Mouse (Mus musculus) large intestine, adult 2 months (tissue): ENCODE data around the gene Fyb2. TPM values are rescaled to one million over a fixed set of nuclear protein-coding genes. Genes with fewer than 3 reads are reported as not detected.
A peak's percentile ranks its signal among the peaks of the same experiment; 100 is the strongest.
"Not testable (repeated sequence)": the region's sequence is repeated elsewhere in the genome, so short reads cannot be mapped to it uniquely, and the experiment has no call there.

Experiments used
- DNase-seq: peaks from one replicate; pipeline ENCODE4 v3.0.0-alpha.2; 2012; ENCODE audit warnings: low read depth, low spot score
- WGBS: fragments of 180-500 bp; shearing (Covaris S2); methylation state at CpG from one replicate; pipeline ENCODE4 v1.1.7; 2018; 5-methylcytosine and 5-hydroxymethylcytosine counted together
- polyA plus RNA-seq: library from polyadenylated mRNA; depleted of rRNA; stranded (reverse); fragments of >200 nt; gene quantifications from 2 replicates; pipeline ENCODE4 v1.2.3, GENCODE M21; 2012; rRNA removed

The Fyb2 gene
- polyA plus RNA-seq, 1 experiment: 1.3 TPM

- 81% methylated on average over 1 of the region's 1 CpGs for WGBS
- no peak for DNase-seq
Measured at GRCm38 (mm10) chr4:105001736-105002135, 88.5 kb downstream of the Fyb2 start.

DNA sequence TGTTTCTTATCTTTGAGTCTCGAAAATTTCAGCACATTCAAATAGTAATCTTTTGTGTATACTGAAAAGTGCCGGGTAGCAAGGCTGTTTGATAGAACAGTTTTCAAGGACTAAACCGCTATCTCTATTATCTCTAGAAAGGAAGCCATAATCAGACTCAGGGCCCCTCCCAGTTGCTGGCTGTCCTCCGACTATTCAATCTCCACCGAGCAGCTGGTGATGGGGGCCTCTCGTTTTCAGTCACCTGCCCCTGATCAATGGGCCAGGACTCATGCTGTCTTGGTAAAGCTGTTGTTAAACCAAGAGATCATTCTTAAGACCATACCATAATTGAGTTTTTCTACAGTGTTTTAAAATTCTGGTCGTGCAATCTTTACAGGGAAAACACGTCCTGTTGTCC, 90.9 kb downstream of the Fyb2 start:
- 62% methylated on average over 8 of the region's 8 CpGs for WGBS
- no peak for DNase-seq

- DNase-seq: not testable (repeated sequence)
- WGBS: 82% methylated on average over 12 of the region's 12 CpGs
Measured at GRCm38 (mm10) chr4:105004649-105005048, 91.4 kb downstream of the Fyb2 start.

DNA sequence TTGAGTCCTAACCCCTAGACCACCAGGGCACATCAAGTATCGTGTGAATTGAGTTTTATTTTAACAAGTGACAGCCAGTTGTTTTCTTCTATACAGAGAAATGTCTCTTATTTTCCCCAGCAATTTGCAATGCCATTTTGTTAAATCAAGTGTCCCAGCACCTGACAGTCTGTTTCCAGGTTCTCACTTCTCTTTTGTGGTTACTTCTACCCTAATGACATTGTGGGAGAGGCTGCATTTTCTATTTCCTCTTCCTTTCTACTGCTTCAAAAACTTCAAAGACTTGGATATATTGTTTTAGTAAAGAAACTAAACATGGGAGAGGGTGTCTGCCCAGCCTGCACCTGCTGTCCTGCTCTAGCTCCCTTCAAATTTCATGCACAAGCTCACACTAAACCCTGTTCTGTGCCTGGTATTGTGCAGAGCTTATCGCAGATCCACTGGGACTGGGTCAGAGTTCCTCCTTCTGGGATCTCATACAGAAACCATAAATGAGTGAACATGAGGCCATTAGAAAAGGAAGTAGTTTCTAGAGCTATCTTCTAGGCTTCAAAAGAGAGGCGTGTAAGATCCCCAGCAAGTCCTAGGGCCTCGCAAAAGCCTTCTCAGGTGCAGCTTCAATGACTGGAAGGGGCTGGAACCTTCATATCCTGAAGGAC, 94.2 kb downstream of the Fyb2 start:
- no peak for DNase-seq
- WGBS: 43% methylated on average over 4 of the region's 4 CpGs

GRCm38 (mm10) chr4:105013718-105014117, 100.5 kb downstream of the Fyb2 start:
- 90% methylated on average over 7 of the region's 7 CpGs for WGBS
- DNase-seq: no peak

DNA sequence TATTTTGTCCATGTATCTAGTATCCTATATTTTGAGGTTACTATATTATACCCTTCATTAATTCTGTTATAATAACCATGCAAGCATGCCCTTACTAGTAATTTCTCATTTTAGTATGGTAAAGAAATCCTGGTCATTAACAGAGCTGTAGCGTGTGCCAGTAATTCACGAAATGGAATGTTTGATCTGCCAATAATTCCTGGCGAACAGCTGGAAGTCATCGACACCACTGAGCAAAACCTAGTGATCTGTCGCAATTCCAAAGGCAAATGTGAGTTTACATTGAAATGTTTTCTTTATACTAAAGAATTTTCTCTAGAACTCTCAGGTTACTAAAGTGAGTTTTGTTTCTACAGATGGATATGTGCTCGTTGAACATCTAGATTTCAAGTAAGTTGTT, 102.2 kb downstream of the Fyb2 start:
- no peak for DNase-seq
- 77% methylated on average over 6 of the region's 6 CpGs for WGBS

DNA sequence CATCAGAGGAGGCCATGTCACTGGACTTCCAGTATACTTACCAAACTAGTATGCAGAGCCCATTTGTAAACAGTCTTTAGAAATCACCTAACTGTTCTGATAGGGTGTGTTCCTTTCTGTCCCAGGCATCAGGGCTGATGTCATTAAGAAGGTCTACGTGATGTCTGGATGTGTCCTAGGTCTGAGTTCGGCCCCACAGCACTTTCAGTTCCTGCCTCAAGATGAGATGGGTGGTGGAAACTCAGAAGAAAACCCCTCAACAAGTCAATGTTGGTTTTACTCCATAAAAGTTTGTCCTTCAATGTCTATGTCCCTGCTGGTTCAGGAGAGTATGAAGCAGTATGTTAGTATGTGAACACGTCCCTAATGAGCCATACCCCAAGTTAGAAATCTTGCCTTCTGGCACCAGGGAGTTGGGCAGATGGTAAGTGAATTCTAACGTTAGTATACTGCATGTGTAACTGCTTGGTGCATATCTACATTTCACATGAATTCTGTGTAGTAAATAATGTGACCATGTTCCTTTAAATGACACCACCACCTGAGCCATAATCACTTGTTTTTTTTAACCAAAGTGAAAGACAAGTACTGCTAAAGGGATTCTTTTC, 102.9 kb downstream of the Fyb2 start:
- 86% methylated on average over 4 of the region's 4 CpGs for WGBS
- no peak for DNase-seq

DNA sequence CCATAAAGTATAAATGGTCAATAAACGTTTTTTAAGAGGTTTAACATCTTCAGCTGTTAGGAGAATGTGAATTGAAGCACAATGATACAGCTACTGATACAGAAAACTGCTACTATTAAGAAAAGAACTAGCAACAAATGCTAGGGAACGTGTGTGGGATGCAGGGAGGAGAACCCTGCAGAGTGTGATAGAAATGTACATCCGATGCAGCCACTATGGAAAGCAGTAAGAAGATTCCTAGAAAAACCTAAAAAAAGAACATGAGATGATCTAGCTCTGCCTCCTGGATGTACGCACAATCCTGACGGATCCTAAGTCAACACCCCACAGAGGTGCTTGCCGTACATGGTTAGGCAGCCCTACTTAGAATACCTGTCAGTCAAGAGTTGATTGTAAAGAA, 114.0 kb downstream of the Fyb2 start:
- 89% methylated on average over 6 of the region's 6 CpGs for WGBS
- DNase-seq: no peak

GRCm38 (mm10) chr4:105031104-105031503, 117.8 kb downstream of the Fyb2 start:
- 31% methylated on average over 8 of the region's 8 CpGs for WGBS
- peak; percentile 32 for DNase-seq

DNA sequence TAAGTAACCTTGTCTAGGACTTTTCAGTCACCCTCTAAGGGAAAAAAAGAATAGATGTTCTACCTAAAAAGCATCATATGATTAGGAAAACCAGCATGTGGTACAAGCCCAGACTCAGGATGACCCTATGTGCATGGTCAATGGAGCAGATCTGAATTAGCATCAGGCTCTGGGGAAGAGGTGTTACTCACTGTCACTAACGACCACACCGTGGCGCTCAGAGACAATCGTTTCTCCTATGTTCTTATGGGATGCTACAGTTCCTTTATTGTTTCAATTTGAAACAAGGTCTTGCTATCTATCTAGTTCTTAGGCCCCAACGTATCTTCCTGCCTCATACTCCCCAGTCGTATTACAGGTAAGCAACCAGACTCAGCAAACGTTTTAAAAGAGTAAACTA, 119.9 kb downstream of the Fyb2 start:
- no peak for DNase-seq
- 77% methylated on average over 7 of the region's 7 CpGs for WGBS

- DNase-seq: no peak
Measured at GRCm38 (mm10) chr4:105034259-105034658, 121.0 kb downstream of the Fyb2 start.

DNA sequence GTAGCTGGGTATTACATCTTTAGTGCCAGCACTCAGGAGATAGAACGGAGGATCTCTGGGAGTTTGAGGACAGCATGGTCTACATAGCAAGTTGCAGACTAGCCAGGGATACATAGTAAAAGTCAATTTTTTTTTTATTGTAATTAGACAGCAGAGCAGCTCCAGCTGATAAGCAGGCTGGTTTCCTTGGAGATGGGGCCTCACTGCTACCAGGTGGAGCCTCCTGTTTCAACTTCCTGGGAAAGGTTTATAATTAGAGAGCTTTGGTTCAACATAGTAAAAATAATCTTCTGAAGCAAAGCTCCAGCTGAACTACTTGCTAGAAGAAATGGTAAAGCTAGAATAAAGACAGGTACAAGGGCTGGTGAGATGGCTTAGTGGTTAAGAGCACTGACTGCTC, 136.8 kb downstream of the Fyb2 start:
- WGBS: 79% methylated on average over 1 of the region's 1 CpGs
- no peak for DNase-seq

- DNase-seq: no peak
- 93% methylated on average over 5 of the region's 5 CpGs for WGBS
Measured at GRCm38 (mm10) chr4:105051291-105051690, 138.0 kb downstream of the Fyb2 start.

Other genes with a start within 250 kb of the Fyb2 start
- 0.06 TPM in 1 of 2 replicates, not detected in the other for gene C8b, start 147.1 kb upstream of the Fyb2 start, polyA plus RNA-seq
- not detected in 2 replicates for gene Gm17662, start 56.1 kb upstream of the Fyb2 start, polyA plus RNA-seq
- 0.02 TPM in 1 of 2 replicates, not detected in the other for gene C8a, start 37.1 kb upstream of the Fyb2 start, polyA plus RNA-seq
- 4.2 and 5.2 TPM in 2 replicates for gene Prkaa2, start 196.4 kb downstream of the Fyb2 start, polyA plus RNA-seq
- gene Plpp3, start 243.9 kb downstream of the Fyb2 start, polyA plus RNA-seq: 28.7 and 45.4 TPM in 2 replicates